In the genomic region with DNA sequence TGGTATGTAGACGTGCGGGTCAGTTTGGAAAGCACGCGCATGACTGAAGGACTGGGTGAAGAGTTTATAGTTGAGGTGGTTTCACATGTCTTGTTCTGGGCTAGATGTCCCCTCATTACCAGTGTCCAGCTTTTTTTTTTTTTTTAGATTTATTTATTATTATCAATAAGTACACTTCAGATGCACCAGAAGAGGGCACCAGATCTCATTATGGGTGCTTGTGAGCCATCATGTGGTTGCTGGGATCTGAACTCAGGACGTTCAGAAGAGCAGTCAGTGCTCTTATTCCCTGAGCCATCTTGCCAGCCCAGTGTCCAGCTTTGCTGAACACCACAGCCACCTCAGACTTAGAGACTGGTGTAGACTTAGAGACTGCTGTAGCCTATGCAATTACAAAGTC, we compare ENCODE assay signal across 25 mouse cellular contexts. TPM values are rescaled to one million over a fixed set of nuclear protein-coding genes. Genes with fewer than 3 reads are reported as not detected.
DNase-seq lines count a peak whose midpoint lies in the region; TF ChIP-seq lines count a peak whose summit lies in the region.
"Had no signal": no experiment of that assay in that cellular context is flagged by ENCODE, and none has a peak within 500 bp of the region (broad histone marks: within the 10 kb centered on the region; RNA-seq: fewer than 3 reads in every experiment).

No protein-coding gene starts in this region.

- H3K4me3 ChIP-seq in gastrocnemius, adult 2 months = no peak overlapping the region
- H3K4me3 ChIP-seq in left cerebral cortex, adult 2 months = no peak overlapping the region
- H3K4me3 ChIP-seq: forebrain, embryonic 15.5 days; heart, embryonic 12.5 days; liver, embryonic 13.5 days; megakaryocyte, embryonic 14.5 days had no signal

- TF ChIP-seq CTCF in gastrocnemius, adult 2 months (IDR thresholded peaks at IDR 0.05) = peak; percentile 9; the same call in 1 of the 2 replicates
- peak; percentile 17 for TF ChIP-seq CTCF in left cerebral cortex, adult 2 months (IDR thresholded peaks at IDR 0.05)

- no peak for DNase-seq in gastrocnemius, adult 2 months
- no peak for DNase-seq in gastrocnemius, postnatal 10 days
- no peak for DNase-seq in left cerebral cortex, adult 2 months (ENCODE audit: extremely low spot score in 1 of 2, low spot score in 2 of 2)
- DNase-seq in left cerebral cortex, postnatal 4 days = no peak
- DNase-seq in 416B (ENCODE audit: low read depth) (peak; percentile 39), adipocyte (ENCODE audit: low spot score) (peak; percentile 36)
- no peak for DNase-seq in right cerebral cortex, postnatal 36 days (ENCODE audit: low spot score in 2 of 2)
- DNase-seq: adrenal gland, postnatal 25 days; B cell, adult 2 months; cerebellum, adult 11-12 months; cerebellum, postnatal 25 days; embryo, embryonic 11 days; heart, postnatal 14 days; kidney, adult 11 months; kidney, postnatal 14 days; layer of hippocampus, adult 9-11 months; liver, embryonic 13.5 days; lung, postnatal 10 days; right cerebral cortex, adult 18-20 months; thymus, postnatal 25 days had no signal

- intact Hi-C loops in gastrocnemius, adult 2 months (cut with DNase I) = no loop called here
- intact Hi-C loops in left cerebral cortex, adult 2 months (cut with DNase I) = loop anchor here (10.0 kb wide), 1 partner anchor 323 kb away; the partner anchor contains the start of gene Nt5c
- intact Hi-C loops in left cerebral cortex, postnatal 4 days (cut with DNase I) = no loop called here

- H3K27ac ChIP-seq in gastrocnemius, adult 2 months = no peak overlapping the region
- no peak overlapping the region for H3K27ac ChIP-seq in left cerebral cortex, adult 2 months
- H3K27ac ChIP-seq: forebrain, embryonic 15.5 days; hindbrain, embryonic 14.5 days; liver, embryonic 13.5 days had no signal

RNA-seq across cellular contexts. Expression of gene Tsen54, which starts 2.8 kb away (rescaled TPM):
- total RNA-seq in gastrocnemius, adult 2 months (2021) = 1 to 10 TPM; 6.2 to 6.9 TPM
- 10 to 100 TPM; 10.3 to 11.1 TPM for total RNA-seq in gastrocnemius, postnatal 10 days (2021)
- 10 to 100 TPM; 12.4 to 14.2 TPM for total RNA-seq in left cerebral cortex, adult 2 months (2021)
- total RNA-seq in left cerebral cortex, postnatal 4 days (2021) = 10 to 100 TPM; 15.1 to 19.1 TPM

RNA-seq across cellular contexts. Expression of gene Caskin2, which starts 3.9 kb away (rescaled TPM):
- total RNA-seq in gastrocnemius, adult 2 months (2021) = 10 to 100 TPM; 14.5 to 19.2 TPM
- total RNA-seq in gastrocnemius, postnatal 10 days (2021) = 10 to 100 TPM; 16.8 to 22.7 TPM
- total RNA-seq in left cerebral cortex, adult 2 months (2021) = 10 to 100 TPM; 18.1 to 18.8 TPM
- 10 to 100 TPM; 13.4 to 14.5 TPM for total RNA-seq in left cerebral cortex, postnatal 4 days (2021)

RNA-seq across cellular contexts. Expression of gene Llgl2, which starts 6.5 kb away (rescaled TPM):
- total RNA-seq in gastrocnemius, adult 2 months (2021) = 1 to 10 TPM; 8.3 to 9.8 TPM
- 10 to 100 TPM; 16.5 to 17.4 TPM for total RNA-seq in gastrocnemius, postnatal 10 days (2021)
- total RNA-seq in left cerebral cortex, adult 2 months (2021) = 1 to 10 TPM; 2.3 to 3.6 TPM
- total RNA-seq in left cerebral cortex, postnatal 4 days (2021) = 1 to 10 TPM; 1.1 to 2.4 TPM

RNA-seq across cellular contexts. Expression of gene Myo15b, which starts 40.9 kb away (rescaled TPM):
- not detected for total RNA-seq in gastrocnemius, adult 2 months (2021)
- total RNA-seq in gastrocnemius, postnatal 10 days (2021) = not detected
- under 1 TPM; 0.36 to 0.79 TPM for total RNA-seq in left cerebral cortex, adult 2 months (2021)
- total RNA-seq in left cerebral cortex, postnatal 4 days (2021) = under 1 TPM in 1 of 2 experiments, not detected in 1; 0.28 TPM
- total RNA-seq: gastrocnemius, adult 18-20 months had no signal

RNA-seq across cellular contexts. Expression of gene Tmem94, which starts 52.1 kb away (rescaled TPM):
- 10 to 100 TPM; 90.6 to 99.5 TPM for total RNA-seq in gastrocnemius, adult 2 months (2021)
- 10 to 100 TPM; 55.6 to 60.0 TPM for total RNA-seq in gastrocnemius, postnatal 10 days (2021)
- 10 to 100 TPM; 62.3 to 62.7 TPM for total RNA-seq in left cerebral cortex, adult 2 months (2021)
- total RNA-seq in left cerebral cortex, postnatal 4 days (2021) = 10 to 100 TPM; 37.3 to 44.1 TPM

Comparison
In these comparisons a context has a peak if more than half of its experiments do, and no peak if none do; other contexts are left out.
1. DNase-seq: peak in 416B (single experiment) and adipocyte (single experiment); none in gastrocnemius, adult 2 months (single experiment), gastrocnemius, postnatal 10 days (single experiment), left cerebral cortex, adult 2 months (0 of 2), left cerebral cortex, postnatal 4 days (single experiment) and right cerebral cortex, postnatal 36 days (0 of 2).